Mouse (Mus musculus) bone marrow, adult 2 months (tissue): ENCODE measurements around the gene Slit3.

Experiments
- CTCF ChIP-seq: fragments of 200-500 bp; IDR thresholded peaks from 2 replicates; pipeline ENCODE4 v1.5.1; 2011; ENCODE audit warnings: low read length, control low read depth; ENCODE audit not compliant: control insufficient read depth, insufficient read depth
- POLR2A ChIP-seq: fragments of 200-500 bp; IDR thresholded peaks from 2 replicates; pipeline ENCODE4 v1.6.1; 2011; ENCODE audit warnings: low read depth, mild to moderate bottlenecking, control low read depth, low read length, borderline replicate concordance; ENCODE audit not compliant: control insufficient read depth

GRCm38 (mm10) chr11:35627815-35628214 is 506.8 kb downstream of the Slit3 start:
- TF ChIP-seq POLR2A (no peak), CTCF (no peak)
